ENCODE assay signal across 9 mouse cellular contexts in the genomic region with DNA sequence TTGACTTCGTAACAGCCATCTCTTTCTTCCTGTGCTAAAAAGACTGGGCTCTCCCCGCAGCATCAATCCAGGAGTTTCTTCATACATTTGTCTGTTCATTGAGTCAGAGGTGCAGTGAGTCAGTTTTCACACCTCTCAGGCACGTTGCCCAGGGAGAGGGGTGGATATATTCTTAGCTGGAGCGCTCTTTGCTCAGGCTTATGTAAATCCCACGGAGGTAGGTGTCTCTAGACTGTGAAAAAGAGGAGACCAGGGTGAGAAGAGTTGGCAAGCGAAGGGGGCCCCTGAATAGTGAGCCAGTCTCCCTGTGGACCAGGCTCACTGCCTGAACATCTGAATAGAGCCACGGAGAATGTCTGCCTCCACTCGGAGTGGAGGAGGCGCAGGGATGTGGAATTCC.
DNase-seq lines count a peak whose midpoint lies in the region; ATAC-seq lines count a peak whose summit lies in the region.
"Had no signal": no experiment of that assay in that cellular context is flagged by ENCODE, and none has a peak within 500 bp of the region (broad histone marks: within the 10 kb centered on the region; RNA-seq: fewer than 3 reads in every experiment).

No protein-coding gene starts in this region.

- peak overlapping the region; percentile 54; the same call in 1 of the 2 replicates for H3K27ac ChIP-seq in heart, embryonic 11.5 days (ENCODE audit: low read depth, low read length)
- peak overlapping the region; percentile 24; the same call in 1 of the 2 replicates for H3K27ac ChIP-seq in limb, embryonic 15.5 days
- H3K27ac ChIP-seq in limb, embryonic 10.5 days, result no peak overlapping the region
- H3K27ac ChIP-seq: forebrain, embryonic 10.5 days had no signal

- H3K9me3 ChIP-seq in heart, embryonic 11.5 days (replicated peaks; ENCODE audit: control insufficient read depth, low read length), result no peaks in the 10 kb centered on the region
- no peaks in the 10 kb centered on the region for H3K9me3 ChIP-seq in limb, embryonic 15.5 days
- H3K9me3 ChIP-seq in limb, embryonic 10.5 days (replicated peaks), result no peaks in the 10 kb centered on the region
- H3K9me3 ChIP-seq: forebrain, embryonic 10.5 days had no signal

- WGBS in heart, embryonic 11.5 days (ENCODE audit: insufficient replicate concordance), result 46% methylated on average over 9 of the region's 9 CpGs
- WGBS in limb, embryonic 15.5 days, result 60% methylated on average over 9 of the region's 9 CpGs
- 73% methylated on average over 9 of the region's 9 CpGs for WGBS in limb, embryonic 10.5 days

- no peak overlapping the region for H3K4me3 ChIP-seq in heart, embryonic 11.5 days (ENCODE audit: low read depth, low read length)
- H3K4me3 ChIP-seq in limb, embryonic 15.5 days, result no peak overlapping the region
- H3K4me3 ChIP-seq in limb, embryonic 10.5 days, result no peak overlapping the region
- H3K4me3 ChIP-seq: forebrain, embryonic 10.5 days had no signal

- H3K9ac ChIP-seq in heart, embryonic 11.5 days (ENCODE audit: low read depth, low read length), result no peak overlapping the region
- H3K9ac ChIP-seq in limb, embryonic 15.5 days, result no peak overlapping the region

- H3K27me3 ChIP-seq in heart, embryonic 11.5 days (ENCODE audit: control insufficient read depth, insufficient read depth, low read length), result no peaks in the 10 kb centered on the region
- no peaks in the 10 kb centered on the region for H3K27me3 ChIP-seq in limb, embryonic 15.5 days
- H3K27me3 ChIP-seq in limb, embryonic 10.5 days (ENCODE audit: low read depth, poor library complexity, severe bottlenecking), result no peaks in the 10 kb centered on the region

- H3K4me1 ChIP-seq in heart, embryonic 11.5 days (ENCODE audit: control insufficient read depth, insufficient read depth, low read length), result peaks cover 19% of the 10 kb centered on the region
- H3K4me1 ChIP-seq in limb, embryonic 15.5 days, result peaks cover 31% of the 10 kb centered on the region
- peaks cover 13% of the 10 kb centered on the region for H3K4me1 ChIP-seq in limb, embryonic 10.5 days

- H3K36me3 ChIP-seq in heart, embryonic 11.5 days (ENCODE audit: control insufficient read depth, insufficient read depth, low read length), result no peaks in the 10 kb centered on the region
- no peaks in the 10 kb centered on the region for H3K36me3 ChIP-seq in limb, embryonic 15.5 days
- H3K36me3 ChIP-seq in limb, embryonic 10.5 days, result no peaks in the 10 kb centered on the region
- H3K36me3 ChIP-seq: forebrain, embryonic 10.5 days had no signal

- intact Hi-C loops in heart, postnatal 10 days (cut with DNase I), result no loop called here

- H3K4me2 ChIP-seq in heart, embryonic 11.5 days, result peak overlapping the region; percentile 5; the same call in 1 of the 2 replicates
- H3K4me2 ChIP-seq in limb, embryonic 15.5 days, result no peak overlapping the region

- no peak for DNase-seq in heart, postnatal 10 days
- DNase-seq in limb, embryonic 10.5 days (ENCODE audit: low spot score), result no peak
- peak; percentile 37 to 72 for DNase-seq in frontal cortex, postnatal 25 days (ENCODE audit: low spot score in 2 of 2)
- peak; percentile 75 to 76 for DNase-seq in right cerebral cortex, postnatal 10 days (ENCODE audit: low spot score in 2 of 2)
- DNase-seq in cerebellum, postnatal 4 days (ENCODE audit: low spot score in 2 of 2), result no peak
- no peak for DNase-seq in neural tube, embryonic 10.5 days (ENCODE audit: extremely low spot score, low spot score)

- ATAC-seq in heart, embryonic 11.5 days (replicated peaks; ENCODE audit: insufficient number of reproducible peaks, low FRiP score, low TSS enrichment), result 0 out of 2 replicates have a peak, but pooled peaks have one; percentile 42
- ATAC-seq in limb, embryonic 15.5 days (ENCODE audit: insufficient number of reproducible peaks, low FRiP score, low TSS enrichment, low read depth), result no peak

Comparison
In these comparisons a context has a peak if more than half of its experiments do, and no peak if none do; other contexts are left out.
1. DNase-seq: peak in frontal cortex, postnatal 25 days (2 of 2) and right cerebral cortex, postnatal 10 days (2 of 2); none in heart, postnatal 10 days (0 of 2), limb, embryonic 10.5 days (single experiment), cerebellum, postnatal 4 days (0 of 2) and neural tube, embryonic 10.5 days (single experiment).